Mouse (Mus musculus): ENCODE results near the gene 4930426L09Rik.

4930426L09Rik gene

GRCm38 (mm10) chr2:19016348-19016747, 18.2 kb downstream of the 4930426L09Rik start:
- no peak for DNase-seq (ENCODE audit: low spot score)

- DNase-seq (ENCODE audit: low spot score): no peak
Measured at GRCm38 (mm10) chr2:19016839-19017238, 18.7 kb downstream of the 4930426L09Rik start.

- DNase-seq (ENCODE audit: low spot score): no peak
Measured at GRCm38 (mm10) chr2:19018034-19018433, 19.9 kb downstream of the 4930426L09Rik start.

GRCm38 (mm10) chr2:19024807-19025206, 26.7 kb downstream of the 4930426L09Rik start:
- no peak for DNase-seq (ENCODE audit: low spot score)

GRCm38 (mm10) chr2:19037430-19037829, 39.3 kb downstream of the 4930426L09Rik start:
- DNase-seq (ENCODE audit: low spot score): no peak

- DNase-seq (ENCODE audit: low spot score): no peak
Measured at GRCm38 (mm10) chr2:19037907-19038570, 39.9 kb downstream of the 4930426L09Rik start.

- DNase-seq (ENCODE audit: low spot score): no peak
Measured at GRCm38 (mm10) chr2:19048225-19048624, 50.1 kb downstream of the 4930426L09Rik start.

GRCm38 (mm10) chr2:19049341-19049740, 51.2 kb downstream of the 4930426L09Rik start:
- no peak for DNase-seq (ENCODE audit: low spot score)

Measured in urinary bladder, postnatal 25 days (tissue).